ENCODE assay signal across 24 mouse cellular contexts in genomic region chr4:125270951-125271350, GRCm38 (mm10).
A peak's percentile ranks its signal among the peaks of the same experiment; 100 is the strongest.
DNase-seq lines count a peak whose midpoint lies in the region; ATAC-seq lines count a peak whose summit lies in the region.
"Had no signal": no experiment of that assay in that cellular context is flagged by ENCODE, and none has a peak within 500 bp of the region (broad histone marks: within the 10 kb centered on the region; RNA-seq: fewer than 3 reads in every experiment).

No protein-coding gene starts in this region.

- no peaks in the 10 kb centered on the region for H3K36me3 ChIP-seq in midbrain, embryonic 11.5 days (ENCODE audit: control insufficient read depth, insufficient read depth, low read length)
- H3K36me3 ChIP-seq in midbrain, embryonic 16.5 days (ENCODE audit: control insufficient read depth, insufficient read depth, low read length), result no peaks in the 10 kb centered on the region
- no peaks in the 10 kb centered on the region for H3K36me3 ChIP-seq in neural tube, embryonic 15.5 days
- H3K36me3 ChIP-seq in forebrain, embryonic 14.5 days (ENCODE audit: control insufficient read depth, insufficient read depth, low read length), result no peaks in the 10 kb centered on the region
- H3K36me3 ChIP-seq: G1E had no signal

- ATAC-seq in midbrain, embryonic 11.5 days (ENCODE audit: low FRiP score), result no peak
- ATAC-seq in midbrain, embryonic 16.5 days, result no peak
- no peak for ATAC-seq in neural tube, embryonic 15.5 days (ENCODE audit: low FRiP score)
- ATAC-seq in forebrain, embryonic 14.5 days, result no peak
- ATAC-seq: activated CD4-positive, CD25-positive, alpha-beta regulatory T cell, adult 4 months; CD4-positive, CD25-positive, alpha-beta regulatory T cell, adult 4 months; Patski had no signal

- H3K27ac ChIP-seq in midbrain, embryonic 11.5 days (ENCODE audit: low read depth, low read length), result no peak overlapping the region
- H3K27ac ChIP-seq in midbrain, embryonic 16.5 days (ENCODE audit: low read length), result no peak overlapping the region
- no peak overlapping the region for H3K27ac ChIP-seq in neural tube, embryonic 15.5 days (replicated peaks)
- H3K27ac ChIP-seq in forebrain, embryonic 14.5 days (ENCODE audit: low read depth, low read length), result no peak overlapping the region

- DNase-seq in midbrain, embryonic 11.5 days (ENCODE audit: low spot score, missing footprints), result peak; percentile 72
- peak; percentile 20 for DNase-seq in ES-CJ7 (ENCODE audit: low read depth, low spot score)
- peak; percentile 60 for DNase-seq in R1 (ENCODE audit: low read depth, low spot score)
- peak; percentile 41 for DNase-seq in ZHBTc4 (ENCODE audit: low read depth, low spot score)
- no peak for DNase-seq in lung, postnatal 4 days
- DNase-seq in forebrain, embryonic 14.5 days (ENCODE audit: low spot score), result no peak
- DNase-seq: adrenal gland, adult 2 months; adrenal gland, adult 8-10 months; adrenal gland, postnatal 10 days; adrenal gland, postnatal 14 days; adrenal gland, postnatal 25 days; adrenal gland, postnatal 36 days; B cell, adult 2 months; cerebellum, adult 11 months; cerebellum, adult 11-12 months; cerebellum, adult 18-20 months; cerebellum, adult 2 months; cerebellum, adult 8-10 months had no signal

- H3K9ac ChIP-seq in midbrain, embryonic 11.5 days (ENCODE audit: low read length), result no peak overlapping the region
- H3K9ac ChIP-seq in midbrain, embryonic 16.5 days (ENCODE audit: low read depth, low read length), result no peak overlapping the region
- no peak overlapping the region for H3K9ac ChIP-seq in neural tube, embryonic 15.5 days (replicated peaks)
- H3K9ac ChIP-seq in forebrain, embryonic 14.5 days (ENCODE audit: low read length), result no peak overlapping the region

- no peak overlapping the region for H3K4me2 ChIP-seq in midbrain, embryonic 11.5 days
- H3K4me2 ChIP-seq in midbrain, embryonic 16.5 days (ENCODE audit: low read length), result no peak overlapping the region
- no peak overlapping the region for H3K4me2 ChIP-seq in neural tube, embryonic 15.5 days
- no peak overlapping the region for H3K4me2 ChIP-seq in forebrain, embryonic 14.5 days (ENCODE audit: low read length)

- H3K4me3 ChIP-seq in midbrain, embryonic 11.5 days (ENCODE audit: low read depth, low read length), result no peak overlapping the region
- no peak overlapping the region for H3K4me3 ChIP-seq in midbrain, embryonic 16.5 days (ENCODE audit: low read depth, low read length)
- no peak overlapping the region for H3K4me3 ChIP-seq in neural tube, embryonic 15.5 days (replicated peaks)
- H3K4me3 ChIP-seq in forebrain, embryonic 14.5 days (ENCODE audit: low read depth, low read length), result no peak overlapping the region

- H3K27me3 ChIP-seq in midbrain, embryonic 11.5 days (ENCODE audit: control insufficient read depth, insufficient read depth, low read length), result peaks cover 5% of the 10 kb centered on the region; the same call in 1 of the 2 replicates
- no peaks in the 10 kb centered on the region for H3K27me3 ChIP-seq in midbrain, embryonic 16.5 days (ENCODE audit: control insufficient read depth, insufficient read depth, low read depth, low read length)
- H3K27me3 ChIP-seq in neural tube, embryonic 15.5 days (replicated peaks), result peaks cover 4% of the 10 kb centered on the region; the same call in 1 of the 2 replicates
- H3K27me3 ChIP-seq in forebrain, embryonic 14.5 days (replicated peaks; ENCODE audit: control insufficient read depth, insufficient read depth, low read length), result no peaks in the 10 kb centered on the region

- H3K4me1 ChIP-seq in midbrain, embryonic 11.5 days (ENCODE audit: control insufficient read depth, insufficient read depth, low read length), result no peaks in the 10 kb centered on the region
- H3K4me1 ChIP-seq in midbrain, embryonic 16.5 days (ENCODE audit: control insufficient read depth, insufficient read depth, low read length), result peaks cover 8% of the 10 kb centered on the region; the same call in 1 of the 2 replicates
- H3K4me1 ChIP-seq in neural tube, embryonic 15.5 days, result peaks cover 14% of the 10 kb centered on the region
- H3K4me1 ChIP-seq in forebrain, embryonic 14.5 days (ENCODE audit: control insufficient read depth, insufficient read depth, low read length), result peaks cover 2% of the 10 kb centered on the region; the same call in 1 of the 2 replicates

- WGBS in midbrain, embryonic 11.5 days, result 65% methylated on average over 14 of the region's 14 CpGs
- WGBS in midbrain, embryonic 16.5 days, result 57% methylated on average over 14 of the region's 14 CpGs
- WGBS in neural tube, embryonic 15.5 days, result 82% methylated on average over 14 of the region's 14 CpGs
- 65% methylated on average over 14 of the region's 14 CpGs for WGBS in forebrain, embryonic 14.5 days

- no peaks in the 10 kb centered on the region for H3K9me3 ChIP-seq in midbrain, embryonic 11.5 days (ENCODE audit: control insufficient read depth, low read length)
- no peaks in the 10 kb centered on the region for H3K9me3 ChIP-seq in midbrain, embryonic 16.5 days (replicated peaks; ENCODE audit: control insufficient read depth, low read length, poor library complexity, severe bottlenecking)
- H3K9me3 ChIP-seq in neural tube, embryonic 15.5 days (replicated peaks), result no peaks in the 10 kb centered on the region
- H3K9me3 ChIP-seq in forebrain, embryonic 14.5 days (replicated peaks; ENCODE audit: control insufficient read depth, low read length), result no peaks in the 10 kb centered on the region

Comparison
In these comparisons a context has a peak if more than half of its experiments do, and no peak if none do; other contexts are left out.
1. DNase-seq: peak in midbrain, embryonic 11.5 days (single experiment), ES-CJ7 (single experiment), R1 (single experiment) and ZHBTc4 (single experiment); none in lung, postnatal 4 days (0 of 2) and forebrain, embryonic 14.5 days (single experiment).